Mouse (Mus musculus) C2C12 (cell line): ENCODE results near the gene Clcn3.

Source experiments
- CEBPB ChIP-seq: IDR thresholded peaks from one replicate; pipeline ENCODE4 v1.6.1; 2011; ENCODE audit warnings: low read depth, mild to moderate bottlenecking, control low read depth, moderate library complexity
- CTCF ChIP-seq: IDR thresholded peaks from one replicate; pipeline ENCODE4 v1.5.1; 2011; ENCODE audit not compliant: control insufficient read depth, insufficient read depth, insufficient read length
- MAX ChIP-seq: IDR thresholded peaks from one replicate; pipeline ENCODE4 v1.6.1; 2011; ENCODE audit warnings: mild to moderate bottlenecking, control low read depth
- MYOD1 ChIP-seq: IDR thresholded peaks from one replicate; pipeline ENCODE4 v1.6.1; 2011; ENCODE audit warnings: low read depth; ENCODE audit not compliant: control insufficient read depth, insufficient read length
- MYOG ChIP-seq: IDR thresholded peaks from one replicate; pipeline ENCODE4 v1.6.1; 2011; ENCODE audit not compliant: control insufficient read depth, insufficient read length; ENCODE audit errors: extremely low read depth
- USF1 ChIP-seq: IDR thresholded peaks from one replicate; pipeline ENCODE4 v1.6.1; 2011; ENCODE audit warnings: low read depth, mild to moderate bottlenecking, control low read depth, moderate library complexity

DNA sequence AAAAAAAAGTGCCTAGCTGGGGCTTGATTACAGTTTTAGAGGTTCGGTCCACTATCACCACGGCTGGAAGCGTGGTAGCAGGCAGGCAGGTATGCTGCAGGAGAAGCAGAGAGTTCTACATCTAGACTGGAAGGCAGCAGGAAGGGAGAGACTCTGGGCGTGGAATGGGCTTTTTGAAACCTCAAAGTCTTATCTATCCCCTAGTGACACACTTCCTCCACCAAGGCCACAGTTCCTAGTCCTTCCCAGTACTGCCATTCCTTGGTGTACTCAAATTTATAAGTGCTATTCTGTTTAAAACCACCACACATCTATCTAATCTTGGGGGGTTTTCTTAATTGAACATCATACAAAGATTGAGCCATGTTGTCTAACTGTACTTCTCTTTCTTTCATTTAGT lies 91.3 kb downstream of the Clcn3 start:
- no peak for TF ChIP-seq CTCF
- no peak for TF ChIP-seq MYOG
- no peak for TF ChIP-seq MYOD1
- no peak for TF ChIP-seq CEBPB
- TF ChIP-seq MAX, result no peak
- no peak for TF ChIP-seq USF1
